Mouse (Mus musculus) brain, embryonic 14.5 days (tissue): ENCODE data around the gene Nlrp6. TPM values are rescaled to one million over a fixed set of nuclear protein-coding genes. Genes with fewer than 3 reads are reported as not detected.
A peak's percentile ranks its signal among the peaks of the same experiment; 100 is the strongest.

ENCODE experiments used
- DNase-seq: peaks from one replicate; pipeline ENCODE4 v3.0.0-alpha.2; 2011; ENCODE audit warnings: low read depth
- CTCF ChIP-seq: fragments of 200-500 bp; IDR thresholded peaks from 2 replicates; pipeline ENCODE4 v1.5.1; 2012; ENCODE audit warnings: inconsistent platforms, mild to moderate bottlenecking, moderate library complexity, borderline replicate concordance; ENCODE audit not compliant: insufficient read depth, insufficient read length; ENCODE audit errors: extremely low read depth
- POLR2A ChIP-seq: fragments of 200-500 bp; IDR thresholded peaks from 2 replicates; pipeline ENCODE4 v1.6.1; 2012; ENCODE audit warnings: mild to moderate bottlenecking, inconsistent platforms, borderline replicate concordance; ENCODE audit not compliant: poor library complexity, insufficient read depth, insufficient read length, severe bottlenecking; ENCODE audit errors: extremely low read depth
- polyA plus RNA-seq: library from polyadenylated mRNA; depleted of rRNA; stranded (reverse); fragments of >200 nt; gene quantifications from 2 replicates; pipeline ENCODE4 v1.2.3, GENCODE M21; 2012

Gene Nlrp6
- polyA plus RNA-seq, 1 experiment = 0.21 TPM

DNA sequence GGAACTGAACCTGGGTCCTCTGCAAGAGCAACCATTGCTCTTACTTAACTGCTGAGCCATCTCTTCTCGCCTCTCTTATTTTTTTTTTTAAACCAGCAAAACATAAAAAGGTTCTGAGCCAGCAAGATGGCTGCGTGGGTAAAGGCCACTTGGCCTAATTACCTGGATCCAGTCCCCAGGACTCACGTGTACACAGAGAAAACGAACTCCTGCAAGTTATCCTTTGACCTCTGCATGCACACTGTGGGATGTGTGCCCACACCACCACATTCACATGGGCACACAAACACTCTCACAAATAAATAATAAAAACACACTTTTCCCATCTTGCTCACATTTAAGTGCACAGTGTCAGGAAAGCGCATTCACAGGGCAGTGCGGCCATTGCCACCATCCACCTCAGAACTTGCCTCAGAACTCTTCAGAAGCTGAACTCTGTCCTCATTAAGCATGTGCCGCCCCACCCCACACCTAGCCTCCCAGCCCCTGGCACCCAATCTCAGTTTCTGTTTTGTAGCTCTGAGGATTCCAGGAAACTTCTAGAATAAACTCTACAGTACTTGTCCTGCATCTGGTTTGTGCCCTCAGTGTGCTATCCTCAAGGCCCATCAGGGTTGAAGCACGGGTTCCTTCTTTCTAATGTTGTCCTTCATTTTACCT lies 6.5 kb upstream of the Nlrp6 start:
- TF ChIP-seq POLR2A (no peak), CTCF (no peak)
- no peak for DNase-seq

DNA sequence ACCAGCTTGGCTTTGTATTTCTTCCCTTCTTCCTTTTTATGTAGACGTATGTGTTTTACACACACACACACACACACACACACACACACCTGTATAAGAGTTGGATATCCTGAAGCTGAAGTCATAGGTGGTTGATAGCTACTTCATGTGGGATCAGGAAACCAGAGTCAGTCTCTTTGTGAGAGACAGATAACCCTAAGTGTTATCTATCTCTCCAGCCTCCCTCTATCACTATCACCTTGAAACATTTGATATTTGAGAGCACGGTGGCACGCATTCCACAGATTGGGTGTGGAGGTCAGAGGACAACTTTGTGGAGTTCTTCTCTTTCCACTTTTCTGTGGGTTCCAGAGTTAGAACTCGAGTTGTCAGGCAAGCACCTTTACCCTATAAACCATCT lies 791 bp upstream of the Nlrp6 start:
- DNase-seq = no peak
- no peak for TF ChIP-seq CTCF
- TF ChIP-seq POLR2A = no peak

DNA sequence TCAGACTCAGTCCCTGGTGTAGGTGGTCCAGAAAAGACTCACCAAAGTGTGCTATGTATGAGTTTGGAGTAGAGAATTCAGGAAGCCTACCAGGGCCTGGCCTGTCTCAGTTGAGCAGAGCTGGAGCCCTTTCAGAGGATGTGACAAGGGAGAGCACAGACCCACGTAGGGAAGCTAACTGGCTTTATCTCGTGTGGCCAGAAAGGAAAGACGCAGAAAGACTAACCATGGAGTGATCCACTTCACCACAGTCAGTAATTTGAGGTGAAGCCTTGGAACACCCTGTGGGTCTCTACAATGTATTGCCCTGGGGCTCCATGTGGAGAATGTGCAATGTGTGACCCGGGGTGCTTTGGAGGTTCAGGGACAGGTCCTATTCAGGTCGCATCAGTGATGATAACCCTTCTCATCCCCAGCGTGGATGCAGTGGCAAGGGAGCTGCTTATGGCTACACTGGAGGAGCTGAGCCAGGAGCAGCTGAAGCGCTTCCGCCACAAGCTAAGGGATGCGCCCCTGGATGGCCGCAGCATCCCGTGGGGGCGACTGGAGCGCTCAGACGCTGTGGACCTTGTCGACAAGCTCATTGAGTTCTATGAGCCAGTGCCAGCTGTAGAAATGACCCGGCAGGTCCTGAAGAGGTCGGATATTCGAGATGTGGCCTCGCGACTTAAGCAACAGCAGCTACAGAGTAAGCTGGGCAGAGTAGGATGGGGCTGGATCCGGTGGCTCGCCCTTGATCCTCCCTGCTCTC lies 698 bp downstream of the Nlrp6 start:
- no peak for TF ChIP-seq CTCF
- no peak for TF ChIP-seq POLR2A
- no peak for DNase-seq

DNA sequence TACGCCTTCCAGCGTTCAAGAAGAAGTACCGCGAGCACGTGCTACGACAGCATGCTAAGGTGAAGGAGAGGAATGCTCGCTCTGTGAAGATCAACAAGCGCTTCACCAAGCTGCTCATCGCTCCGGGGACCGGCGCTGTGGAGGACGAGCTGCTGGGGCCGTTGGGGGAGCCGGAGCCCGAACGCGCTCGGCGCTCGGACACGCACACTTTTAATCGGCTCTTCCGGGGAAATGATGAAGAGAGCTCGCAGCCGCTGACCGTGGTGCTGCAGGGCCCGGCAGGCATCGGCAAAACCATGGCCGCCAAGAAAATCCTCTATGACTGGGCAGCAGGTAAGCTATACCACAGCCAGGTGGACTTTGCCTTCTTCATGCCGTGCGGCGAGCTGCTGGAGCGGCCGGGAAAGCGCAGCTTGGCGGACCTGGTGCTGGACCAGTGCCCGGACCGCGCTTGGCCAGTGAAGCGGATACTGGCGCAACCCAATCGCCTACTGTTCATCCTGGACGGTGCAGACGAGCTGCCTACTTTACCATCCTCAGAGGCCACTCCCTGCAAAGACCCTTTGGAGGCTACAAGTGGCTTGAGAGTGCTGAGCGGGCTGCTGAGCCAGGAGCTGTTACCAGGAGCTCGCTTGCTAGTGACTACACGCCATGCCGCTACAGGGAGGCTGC lies 1.8 kb downstream of the Nlrp6 start:
- no peak for TF ChIP-seq CTCF
- no peak for TF ChIP-seq POLR2A
- peak; percentile 68 for DNase-seq

DNA sequence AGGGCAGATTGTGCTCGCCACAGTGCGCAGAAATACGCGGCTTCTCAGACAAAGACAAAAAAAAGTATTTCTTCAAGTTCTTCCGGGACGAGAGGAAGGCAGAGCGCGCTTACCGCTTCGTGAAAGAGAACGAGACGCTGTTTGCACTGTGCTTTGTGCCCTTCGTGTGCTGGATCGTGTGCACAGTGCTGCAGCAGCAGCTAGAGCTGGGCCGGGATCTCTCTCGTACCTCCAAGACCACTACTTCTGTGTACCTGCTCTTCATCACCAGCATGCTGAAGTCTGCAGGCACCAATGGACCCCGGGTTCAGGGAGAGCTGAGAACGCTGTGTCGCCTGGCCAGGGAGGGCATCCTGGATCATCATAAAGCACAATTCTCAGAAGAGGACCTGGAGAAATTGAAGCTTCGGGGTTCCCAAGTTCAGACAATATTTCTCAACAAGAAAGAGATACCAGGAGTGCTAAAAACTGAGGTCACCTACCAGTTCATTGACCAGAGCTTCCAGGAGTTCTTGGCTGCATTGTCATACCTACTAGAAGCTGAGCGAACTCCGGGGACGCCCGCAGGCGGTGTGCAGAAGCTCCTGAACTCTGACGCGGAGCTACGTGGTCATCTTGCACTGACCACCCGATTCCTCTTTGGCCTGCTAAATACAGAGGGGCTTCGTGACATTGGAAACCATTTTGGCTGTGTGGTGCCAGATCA lies 2.5 kb downstream of the Nlrp6 start:
- TF ChIP-seq CTCF = no peak
- TF ChIP-seq POLR2A = no peak
- DNase-seq = no peak

DNA sequence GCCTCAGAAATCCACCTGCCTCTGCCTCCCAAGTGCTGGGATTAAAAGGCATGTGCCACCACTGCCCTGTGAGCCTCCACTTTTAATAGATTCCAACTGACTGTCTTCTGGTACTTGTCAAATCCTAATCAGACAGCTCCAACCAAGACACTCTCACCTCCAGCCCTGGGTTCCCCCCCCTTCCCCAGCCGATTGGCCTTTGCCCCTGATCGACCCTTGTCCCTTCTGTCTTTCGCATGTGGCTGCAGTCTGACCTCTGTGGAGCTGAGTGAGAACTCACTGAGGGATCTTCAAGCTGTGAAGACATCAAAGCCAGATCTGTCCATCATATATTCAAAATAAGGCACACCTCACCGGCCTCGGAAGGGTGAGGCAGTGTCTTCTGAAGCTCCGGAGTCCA lies 6.5 kb downstream of the Nlrp6 start:
- no peak for DNase-seq
- no peak for TF ChIP-seq CTCF
- no peak for TF ChIP-seq POLR2A

DNA sequence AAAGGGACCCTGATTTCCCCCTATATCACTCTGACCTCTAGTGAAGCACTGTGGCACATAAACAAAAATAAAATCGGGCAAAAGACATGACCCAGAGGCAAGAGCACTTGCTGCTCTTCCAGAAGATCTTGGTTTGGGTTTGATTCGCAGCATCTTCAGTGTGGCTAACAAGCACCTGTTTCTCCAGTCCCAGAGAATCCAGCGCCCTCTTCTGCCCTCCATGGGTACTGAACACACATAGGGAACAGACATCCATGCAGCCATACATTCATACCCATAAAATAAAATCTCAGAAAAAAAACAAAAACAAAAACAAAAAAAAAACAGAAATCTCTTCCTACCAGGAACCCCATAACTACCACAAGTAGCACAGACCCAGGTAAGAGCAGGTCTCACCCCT lies 17.7 kb downstream of the Nlrp6 start:
- TF ChIP-seq CTCF (peak; percentile 26; the same call in 1 of the 2 replicates), POLR2A (no peak)
- DNase-seq = no peak

DNA sequence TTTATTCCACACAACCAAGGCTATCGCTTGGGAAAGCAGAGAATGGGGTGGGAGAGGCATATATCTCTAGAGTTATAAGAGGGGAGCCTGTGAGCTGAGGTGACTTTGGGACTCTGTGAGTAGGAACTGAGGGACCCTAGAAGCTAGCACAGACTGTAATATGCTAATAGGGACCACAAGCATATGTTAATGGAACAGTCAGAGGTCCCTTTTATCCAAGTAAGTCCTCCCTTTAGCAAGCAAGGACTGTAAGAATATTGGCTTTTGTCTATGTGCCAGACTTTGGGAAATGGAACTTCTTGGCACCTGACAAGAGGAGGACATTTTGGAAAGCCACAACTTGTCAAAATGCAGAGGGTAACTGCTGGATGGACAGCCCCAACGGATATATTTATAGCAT lies 18.2 kb downstream of the Nlrp6 start:
- no peak for DNase-seq
- no peak for TF ChIP-seq POLR2A
- TF ChIP-seq CTCF = no peak

DNA sequence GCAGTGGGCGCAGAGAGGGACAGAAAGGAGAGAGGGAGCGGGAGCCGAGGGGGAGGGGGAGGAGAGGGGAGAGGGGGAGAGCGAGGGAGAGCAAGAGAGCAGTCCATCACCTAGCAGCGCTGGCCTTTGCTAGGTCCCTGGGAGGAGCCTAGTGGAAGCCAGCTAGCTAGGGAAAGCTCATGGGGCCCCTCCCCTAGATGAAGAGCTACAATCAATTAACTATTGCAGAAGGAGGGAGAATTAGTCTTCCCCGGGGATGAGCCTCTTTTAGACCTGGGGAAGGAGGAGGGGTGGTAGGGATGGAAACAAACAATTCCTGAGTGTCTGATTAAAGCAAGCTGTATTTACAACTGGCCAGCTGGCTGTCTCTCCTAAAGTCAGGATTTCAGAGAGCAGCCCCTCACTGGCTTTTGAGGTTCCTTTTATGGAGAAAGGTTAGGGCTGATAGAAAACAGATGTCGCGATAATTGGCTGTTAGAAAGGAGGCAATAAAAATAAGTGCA lies 19.0 kb downstream of the Nlrp6 start:
- peak; percentile 40 for DNase-seq
- TF ChIP-seq POLR2A (no peak), CTCF (no peak)

DNA sequence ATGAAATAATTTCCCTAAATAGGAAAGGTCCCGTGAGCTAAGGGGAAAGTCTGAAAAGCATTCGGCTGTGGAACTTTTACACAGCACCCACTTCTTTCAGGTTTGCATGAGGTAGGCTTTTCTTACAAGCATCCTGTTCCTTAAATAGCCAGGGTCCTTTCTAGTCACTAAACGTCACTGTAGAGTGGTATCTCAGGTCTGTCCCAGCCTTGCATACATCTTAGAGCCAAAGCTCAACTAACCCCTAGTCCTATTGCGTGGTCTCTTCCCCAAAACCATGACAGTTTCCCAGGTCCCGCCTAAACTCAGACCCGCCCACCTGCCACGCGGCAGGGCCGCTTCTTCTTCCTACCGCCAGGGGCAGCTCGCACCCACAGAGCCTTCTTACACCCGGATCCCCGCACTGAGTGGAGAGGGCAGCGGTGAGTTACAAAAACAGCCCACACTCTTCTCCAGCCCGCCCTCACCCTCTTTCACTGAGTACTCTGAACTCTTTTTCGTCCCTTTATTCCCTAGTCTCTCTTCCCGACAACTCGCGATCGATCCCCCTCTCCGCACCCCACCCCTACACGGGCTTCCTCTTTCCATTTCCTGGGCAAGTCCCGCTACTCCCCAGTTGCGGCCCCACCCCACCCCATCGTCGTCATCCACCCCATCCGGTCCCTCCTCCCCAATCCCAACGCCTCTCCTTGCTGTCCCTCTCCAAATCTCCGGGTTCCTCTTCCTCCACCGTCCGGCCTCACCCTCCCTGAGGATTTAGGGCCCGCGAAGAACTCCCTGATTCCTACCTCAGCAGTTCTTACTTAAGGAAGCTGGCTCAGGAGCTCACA lies 20.7 kb downstream of the Nlrp6 start, which contains the start of gene Pgghg:
Gene Pgghg, plus strand, starts transcription at position 170 of the 830 bp plus-strand sequence.
- DNase-seq = peak; percentile 86

DNA sequence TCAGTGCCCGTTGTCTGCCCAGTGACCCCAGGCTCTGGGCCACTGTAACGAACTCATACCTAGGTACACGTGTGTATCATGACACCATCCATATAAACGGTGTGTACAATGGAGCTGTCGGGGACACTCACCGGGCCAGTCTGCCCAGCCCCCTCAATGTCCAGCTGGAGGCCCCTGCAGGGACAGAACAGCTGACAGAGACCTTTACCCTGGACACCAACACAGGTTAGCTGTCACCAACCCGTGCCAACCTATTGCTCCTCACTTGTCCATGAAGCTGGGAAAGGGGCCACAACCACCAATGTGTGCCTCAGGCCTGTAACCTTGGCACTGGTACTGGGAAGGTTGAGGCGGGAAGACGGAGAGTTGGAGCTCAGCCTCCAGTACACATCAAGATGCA lies 21.6 kb downstream of the Nlrp6 start:
- TF ChIP-seq CTCF = no peak
- TF ChIP-seq POLR2A = no peak
- DNase-seq = no peak

More for the DNA sequence above, 20.7 kb downstream of the Nlrp6 start, which contains the start of gene Pgghg:
- peak; percentile 91 for TF ChIP-seq CTCF
- TF ChIP-seq POLR2A = no peak
